Mouse (Mus musculus): ENCODE measurements at regions not wholly inside any gene's neighbourhood (a gene's known extent, or its start where the extent isn't known, plus 50 kb on each side); places are given as distances from the start of the nearest gene placed in this dataset.

DNA sequence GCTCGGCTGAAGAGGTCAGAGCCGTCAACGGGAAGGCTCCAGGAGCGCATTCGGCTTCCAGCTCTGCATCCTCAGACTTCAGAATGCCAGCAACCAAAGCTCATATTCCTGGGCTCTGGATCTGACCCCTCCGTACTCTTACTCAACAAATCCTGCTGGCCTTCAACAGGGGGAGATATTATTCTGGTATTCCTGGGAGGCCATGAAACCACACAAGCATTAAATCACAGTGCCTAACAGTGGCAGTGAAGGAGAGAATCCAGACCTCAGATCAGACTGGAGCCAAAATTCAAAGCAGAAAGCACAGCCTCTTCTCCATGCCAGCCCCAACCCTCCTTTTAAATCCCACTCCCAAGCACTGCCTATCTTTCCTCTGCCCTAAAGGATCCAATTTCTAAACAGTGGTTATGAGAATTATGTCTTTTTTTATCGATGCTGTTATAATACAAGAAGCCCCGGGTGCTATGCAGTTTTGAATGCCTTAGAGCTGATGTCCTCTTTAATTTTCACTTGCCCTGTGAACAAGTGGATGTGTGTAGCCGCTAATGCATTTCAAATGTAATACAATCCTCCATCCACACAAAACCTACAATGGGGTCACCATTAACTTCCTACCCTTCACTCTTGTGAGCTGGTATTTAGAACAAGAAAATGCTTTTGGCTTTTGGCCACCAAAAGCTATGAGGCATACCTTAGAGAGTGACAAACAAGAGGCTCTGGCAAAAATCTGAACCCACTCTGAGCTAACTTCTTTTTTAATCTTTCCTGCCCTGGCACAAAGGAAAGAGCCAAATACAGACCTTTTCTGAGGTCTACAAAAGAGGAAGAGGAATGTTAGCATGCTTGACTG lies 333.1 kb upstream of the Epha4 start:
- no peak for TF ChIP-seq CTCF (IDR thresholded peaks at IDR 0.05; ENCODE audit: extremely low read depth, insufficient read length, insufficient replicate concordance, low read depth, low read length)
- TF ChIP-seq POLR2A (IDR thresholded peaks at IDR 0.05; ENCODE audit: low read depth, low read length) = no peak
